Mouse (Mus musculus) forebrain, embryonic 11.5 days (tissue): ENCODE measurements at regions not wholly inside any gene's neighbourhood (a gene's known extent, or its start where the extent isn't known, plus 50 kb on each side); places are given as distances from the start of the nearest gene placed in this dataset.
A peak's percentile ranks its signal among the peaks of the same experiment; 100 is the strongest.

Experiments
- ATAC-seq: fragments of 200-750 bp; cut with Nextera tagmentation; replicated peaks from 2 replicates; pipeline ENCODE4 v1.8.0; 2017; ENCODE audit warnings: moderate TSS enrichment; ENCODE audit not compliant: low FRiP score
- DNase-seq: peaks from one replicate; pipeline ENCODE4 v3.0.0-alpha.2; 2017; ENCODE audit warnings: low spot score
- H3K27ac ChIP-seq: fragments of 300-500 bp; sonication (generic); 2 replicates; pipeline ENCODE4 v1.5.1; 2014; ENCODE audit warnings: low read depth, low read length
- H3K27me3 ChIP-seq: fragments of 300-500 bp; sonication (generic); 2 replicates; pipeline ENCODE4 v1.6.1; 2014; ENCODE audit warnings: mild to moderate bottlenecking, low read length, mixed read lengths; ENCODE audit not compliant: control insufficient read depth, insufficient read depth
- H3K36me3 ChIP-seq: fragments of 300-500 bp; sonication (generic); 2 replicates; pipeline ENCODE4 v1.6.1; 2014; ENCODE audit warnings: mild to moderate bottlenecking, low read length, moderate library complexity, mixed read lengths; ENCODE audit not compliant: control insufficient read depth, insufficient read depth
- H3K4me1 ChIP-seq: fragments of 300-500 bp; sonication (generic); replicated peaks from 2 replicates; pipeline ENCODE4 v1.6.1; 2014; ENCODE audit warnings: low read length, mixed read lengths; ENCODE audit not compliant: control insufficient read depth, insufficient read depth
- H3K4me2 ChIP-seq: fragments of 300-500 bp; sonication (generic); 2 replicates; pipeline ENCODE4 v1.6.1; 2014; ENCODE audit warnings: low read depth, mild to moderate bottlenecking, low read length, moderate library complexity, mixed read lengths; ENCODE audit not compliant: severe bottlenecking
- H3K4me3 ChIP-seq: fragments of 300-500 bp; sonication (generic); 2 replicates; pipeline ENCODE4 v1.5.1; 2014; ENCODE audit warnings: low read depth, low read length
- H3K9ac ChIP-seq: fragments of 300-500 bp; sonication (generic); 2 replicates; pipeline ENCODE4 v1.6.1; 2014; ENCODE audit warnings: low read length
- H3K9me3 ChIP-seq: fragments of 300-500 bp; sonication (generic); 2 replicates; pipeline ENCODE4 v1.6.1; 2016; ENCODE audit warnings: low read length, mixed read lengths; ENCODE audit not compliant: control insufficient read depth
- WGBS: fragments of 180-500 bp; shearing (Covaris S2); extraction: QIAGEN DNeasy Blood & Tissue Kit; methylation state at CpG from one replicate; pipeline ENCODE4 v1.1.7; 2014; 5-methylcytosine and 5-hydroxymethylcytosine counted together

DNA sequence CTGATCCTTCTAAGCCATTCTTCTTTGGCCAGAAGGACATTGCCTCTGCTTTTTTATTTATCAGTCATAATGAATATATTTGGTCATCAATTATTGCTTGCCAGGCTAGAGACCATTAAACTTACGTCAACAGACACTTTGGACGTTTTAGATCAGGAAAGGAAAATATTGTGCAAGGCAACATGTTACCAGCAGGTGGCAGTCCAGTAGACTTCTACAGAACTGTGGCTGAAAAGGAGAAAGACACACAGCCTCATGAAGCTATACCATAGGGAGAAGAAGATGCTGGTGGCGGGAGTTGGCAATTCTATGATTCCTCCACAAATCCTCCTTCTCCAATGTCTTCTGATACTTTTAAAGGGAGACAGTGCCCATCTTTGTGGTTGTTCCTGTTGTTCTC is 471.7 kb downstream of the Kcnj2 start:
- Histone ChIP-seq H3K36me3 (no peaks in the 10 kb centered on the region), H3K27ac (no peak overlapping the region)
- 42% methylated on average over 3 of the region's 3 CpGs for WGBS

DNA sequence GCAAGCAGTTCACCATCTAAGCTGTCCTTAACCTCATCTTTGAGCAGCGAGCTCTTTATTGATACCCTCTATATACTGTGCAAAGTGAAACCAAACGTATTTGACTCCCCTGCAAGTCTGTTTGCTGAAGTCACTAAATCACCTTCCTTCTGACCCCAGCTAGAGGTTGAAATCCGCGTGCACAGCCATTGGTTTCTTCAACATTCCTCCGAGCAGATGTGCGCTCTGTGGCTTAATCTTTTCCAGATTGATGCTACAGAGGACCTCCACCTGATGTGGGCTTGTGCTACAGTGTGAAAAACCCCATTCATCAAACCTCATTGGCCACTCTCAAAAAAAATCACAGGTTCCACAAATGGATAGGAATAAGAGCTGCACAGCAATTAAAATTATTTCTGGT is 474.0 kb downstream of the Kcnj2 start:
- no peak overlapping the region for H3K27ac ChIP-seq
- whole genome bisulfite sequencing, result 79% methylated on average over 6 of the region's 6 CpGs
- no peaks in the 10 kb centered on the region for H3K27me3 ChIP-seq
- no peak overlapping the region for H3K4me3 ChIP-seq
- H3K9me3 ChIP-seq, result no peaks in the 10 kb centered on the region
- H3K4me2 ChIP-seq, result no peak overlapping the region
- ATAC-seq (no peak), DNase-seq (no peak)
- no peaks in the 10 kb centered on the region for H3K36me3 ChIP-seq
- H3K4me1 ChIP-seq, result no peaks in the 10 kb centered on the region
- H3K9ac ChIP-seq, result no peak overlapping the region

More for the DNA sequence above, 471.7 kb downstream of the Kcnj2 start:
- H3K9ac ChIP-seq, result no peak overlapping the region
- ATAC-seq (no peak), DNase-seq (peak; percentile 68)
- no peaks in the 10 kb centered on the region for H3K27me3 ChIP-seq
- no peak overlapping the region for H3K4me2 ChIP-seq
- H3K4me3 ChIP-seq, result no peak overlapping the region
- no peaks in the 10 kb centered on the region for H3K4me1 ChIP-seq
- no peaks in the 10 kb centered on the region for H3K9me3 ChIP-seq

DNA sequence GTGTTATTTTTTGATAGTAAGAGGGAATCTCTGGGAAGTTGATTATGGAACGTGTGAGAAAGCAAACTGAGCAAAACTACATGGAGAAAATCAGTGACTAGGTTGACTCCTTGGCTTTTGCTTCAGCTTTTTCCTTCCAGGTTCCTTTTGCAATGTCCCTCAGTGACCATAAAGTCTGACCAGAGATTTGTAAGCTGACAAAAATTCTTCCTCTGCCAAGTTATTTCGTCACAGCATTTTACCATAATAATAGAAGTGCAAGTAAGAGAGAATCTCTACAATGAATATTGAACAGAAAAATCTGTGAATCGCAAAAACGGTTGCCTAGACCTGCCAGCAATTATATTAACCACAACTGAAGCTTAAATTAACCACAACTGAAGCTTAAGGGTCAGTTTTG is 479.3 kb downstream of the Kcnj2 start:
- DNase-seq (no peak), ATAC-seq (no peak)
- no peaks in the 10 kb centered on the region for H3K36me3 ChIP-seq
- no peaks in the 10 kb centered on the region for H3K27me3 ChIP-seq
- 83% methylated on average over 4 of the region's 4 CpGs for WGBS
- H3K4me1 ChIP-seq, result no peaks in the 10 kb centered on the region
- H3K4me2 ChIP-seq, result no peak overlapping the region
- H3K9me3 ChIP-seq, result no peaks in the 10 kb centered on the region
- no peak overlapping the region for H3K9ac ChIP-seq
- H3K4me3 ChIP-seq, result no peak overlapping the region
- no peak overlapping the region for H3K27ac ChIP-seq

DNA sequence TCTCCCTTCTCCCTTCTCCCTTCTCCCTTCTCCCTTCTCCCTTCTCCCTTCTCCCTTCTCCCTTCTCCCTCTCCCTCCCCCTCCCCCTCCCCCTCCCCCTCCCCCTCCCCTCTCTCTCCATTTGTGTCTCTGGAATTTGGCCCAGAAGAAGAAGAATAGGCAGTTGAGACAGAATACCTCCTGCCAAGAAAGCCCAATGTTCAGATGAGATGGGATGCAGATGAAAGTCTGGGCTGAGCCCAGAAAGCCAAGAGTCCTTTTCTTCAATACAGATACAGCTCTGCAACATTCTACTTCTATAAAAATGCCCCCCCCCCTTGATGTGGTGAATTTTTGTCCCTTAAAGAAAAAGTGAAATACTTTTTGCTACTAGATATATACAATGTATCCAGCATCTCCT is 489.2 kb downstream of the Kcnj2 start:
- H3K9ac ChIP-seq, result no peak overlapping the region
- no peaks in the 10 kb centered on the region for H3K4me1 ChIP-seq
- H3K27ac ChIP-seq, result no peak overlapping the region
- no peak overlapping the region for H3K4me2 ChIP-seq
- DNase-seq (no peak), ATAC-seq (no peak)
- no peaks in the 10 kb centered on the region for H3K36me3 ChIP-seq
- H3K4me3 ChIP-seq, result no peak overlapping the region
- no peaks in the 10 kb centered on the region for H3K27me3 ChIP-seq
- no peaks in the 10 kb centered on the region for H3K9me3 ChIP-seq

DNA sequence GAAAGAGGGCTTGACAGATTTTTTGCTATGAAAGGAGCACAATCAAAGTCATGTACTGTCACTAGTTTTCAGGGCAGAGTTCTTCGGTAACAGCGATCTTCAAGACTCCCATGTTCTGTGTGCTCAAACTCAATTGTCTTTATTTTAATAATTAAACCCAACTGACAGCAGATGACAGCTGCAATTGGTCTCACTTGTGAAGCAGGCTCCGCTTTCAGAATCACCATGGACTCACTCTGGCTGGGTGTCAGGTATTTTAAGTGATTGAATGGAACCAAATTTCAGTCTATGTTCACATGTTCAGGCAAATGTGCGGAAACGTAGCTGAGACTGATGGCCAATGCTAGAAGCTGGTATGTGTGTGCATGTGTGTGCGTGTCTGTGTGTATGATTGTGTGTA is 489.7 kb downstream of the Kcnj2 start:
- Histone ChIP-seq H3K9ac (no peak overlapping the region), H3K27me3 (no peaks in the 10 kb centered on the region), H3K4me2 (no peak overlapping the region), H3K4me1 (no peaks in the 10 kb centered on the region), H3K4me3 (no peak overlapping the region), H3K9me3 (no peaks in the 10 kb centered on the region), H3K36me3 (no peaks in the 10 kb centered on the region), H3K27ac (no peak overlapping the region)
- 87% methylated on average over 6 of the region's 6 CpGs for WGBS
- DNase-seq (no peak), ATAC-seq (no peak)

DNA sequence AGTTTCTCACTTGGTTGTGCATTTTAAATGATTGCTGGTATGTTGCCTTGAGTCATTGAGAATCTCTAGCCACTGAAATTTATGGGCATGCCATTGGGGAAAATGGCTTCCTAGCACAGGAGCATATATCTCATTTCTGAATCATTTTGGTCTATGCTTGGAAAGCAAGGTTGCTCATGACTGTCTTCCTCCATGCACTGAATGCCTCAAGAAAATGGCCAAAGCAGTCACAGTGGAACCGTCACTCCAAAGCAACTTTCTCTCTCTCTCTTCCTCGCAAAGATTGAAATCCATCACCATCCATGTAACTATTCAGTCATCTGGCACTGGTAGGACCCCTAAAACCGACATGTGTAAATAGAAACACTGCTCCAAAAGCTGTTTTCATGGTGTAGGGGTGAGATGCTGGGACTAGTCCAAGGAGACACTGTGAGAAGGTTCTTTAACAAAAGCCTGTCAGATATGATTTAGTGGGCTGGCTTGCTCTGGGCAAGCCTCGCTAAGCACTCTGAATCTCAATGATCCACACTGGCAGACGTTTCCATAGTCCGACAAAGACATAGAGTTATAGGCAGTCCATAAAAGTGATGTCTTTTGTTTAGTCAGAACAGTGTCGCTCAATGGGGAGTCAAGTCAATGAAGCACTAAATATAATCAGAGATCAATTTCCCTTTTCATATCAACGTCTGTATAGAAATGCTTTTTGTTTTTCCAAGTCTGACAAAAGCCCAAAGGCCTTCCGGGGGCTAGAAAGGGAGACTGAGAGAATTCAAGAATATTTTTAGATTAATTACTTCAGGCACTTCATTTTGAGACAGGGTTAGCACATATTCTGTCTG is 492.6 kb downstream of the Kcnj2 start:
- H3K27ac ChIP-seq, result no peak overlapping the region
- ATAC-seq, result no peak
- H3K9ac ChIP-seq, result no peak overlapping the region
- 58% methylated on average over 9 of the region's 9 CpGs for WGBS
- no peaks in the 10 kb centered on the region for H3K27me3 ChIP-seq
- no peak overlapping the region for H3K4me3 ChIP-seq
- H3K4me2 ChIP-seq, result no peak overlapping the region
- H3K4me1 ChIP-seq, result no peaks in the 10 kb centered on the region
- no peak for DNase-seq
- H3K9me3 ChIP-seq, result no peaks in the 10 kb centered on the region
- H3K36me3 ChIP-seq, result no peaks in the 10 kb centered on the region

DNA sequence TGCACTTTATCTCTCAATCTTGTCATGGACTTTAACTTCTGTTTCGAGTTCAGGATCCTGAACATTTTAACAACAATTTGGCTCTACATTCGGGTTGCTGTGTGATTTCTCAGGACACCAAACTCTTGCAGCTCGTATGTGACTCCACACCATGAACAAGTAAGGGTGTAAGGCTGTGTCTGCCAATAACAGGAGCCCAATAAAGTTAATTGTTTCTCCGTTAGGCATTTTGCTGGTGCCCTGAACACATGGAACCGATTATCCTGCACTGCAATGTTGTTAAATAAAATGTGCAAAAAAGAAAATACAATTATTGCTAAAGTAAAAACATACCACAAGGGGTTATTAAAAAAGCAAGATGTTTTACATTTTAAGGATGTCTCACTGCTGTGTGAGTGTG is 497.2 kb downstream of the Kcnj2 start:
- no peaks in the 10 kb centered on the region for H3K4me1 ChIP-seq
- no peak overlapping the region for H3K9ac ChIP-seq
- no peak overlapping the region for H3K27ac ChIP-seq
- H3K4me3 ChIP-seq, result no peak overlapping the region
- H3K9me3 ChIP-seq, result no peaks in the 10 kb centered on the region
- no peaks in the 10 kb centered on the region for H3K27me3 ChIP-seq
- no peak for ATAC-seq
- no peak for DNase-seq
- WGBS, result 78% methylated on average over 5 of the region's 5 CpGs
- no peak overlapping the region for H3K4me2 ChIP-seq
- no peaks in the 10 kb centered on the region for H3K36me3 ChIP-seq

DNA sequence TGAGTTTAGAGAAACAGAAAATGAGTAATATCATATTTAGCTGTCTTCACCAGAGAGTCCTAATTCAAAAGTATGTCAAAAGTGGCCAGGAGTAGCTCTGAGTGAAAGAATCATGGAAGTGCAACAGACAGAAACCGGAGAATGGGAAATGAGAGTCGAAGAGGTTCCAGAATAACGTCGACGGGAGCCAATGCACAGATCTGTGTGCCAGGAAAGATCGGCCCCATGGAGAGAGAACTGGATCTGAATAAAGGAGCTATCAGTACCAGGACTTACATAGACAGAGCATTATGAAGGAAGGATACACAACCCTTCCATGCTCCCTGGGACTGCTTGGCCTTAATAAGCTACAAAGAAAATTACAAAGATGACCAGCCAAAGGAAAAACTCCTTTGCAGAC is 502.1 kb downstream of the Kcnj2 start:
- H3K4me1 ChIP-seq, result no peaks in the 10 kb centered on the region
- no peak overlapping the region for H3K4me3 ChIP-seq
- H3K9ac ChIP-seq, result no peak overlapping the region
- H3K36me3 ChIP-seq, result no peaks in the 10 kb centered on the region
- no peak for ATAC-seq
- no peak overlapping the region for H3K27ac ChIP-seq
- DNase-seq, result no peak
- 94% methylated on average over 6 of the region's 6 CpGs for WGBS
- H3K9me3 ChIP-seq, result no peaks in the 10 kb centered on the region
- no peak overlapping the region for H3K4me2 ChIP-seq
- H3K27me3 ChIP-seq, result no peaks in the 10 kb centered on the region

DNA sequence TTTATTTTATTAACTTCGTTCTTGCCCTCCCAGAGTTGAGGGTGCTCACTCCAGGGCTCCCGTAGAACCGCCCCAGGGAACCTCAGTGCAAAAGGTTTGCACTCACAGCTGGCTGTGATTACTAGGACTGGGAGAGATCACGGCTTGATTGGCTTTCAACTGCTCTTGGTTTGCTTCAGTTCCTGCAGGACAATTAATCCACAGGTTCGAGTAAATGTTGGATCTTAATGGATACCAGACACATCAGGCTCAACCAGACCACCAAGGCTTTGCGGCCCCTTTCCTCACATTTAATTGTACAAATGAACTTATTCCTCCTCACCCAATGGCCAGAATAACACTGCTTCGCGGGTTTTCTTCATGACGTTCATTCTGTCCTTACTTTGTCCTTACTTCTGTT is 502.9 kb downstream of the Kcnj2 start:
- no peak for DNase-seq
- H3K36me3 ChIP-seq, result no peaks in the 10 kb centered on the region
- no peak for ATAC-seq
- no peaks in the 10 kb centered on the region for H3K9me3 ChIP-seq
- WGBS, result 72% methylated on average over 9 of the region's 9 CpGs
- H3K27ac ChIP-seq, result no peak overlapping the region
- no peak overlapping the region for H3K4me3 ChIP-seq
- H3K4me1 ChIP-seq, result no peaks in the 10 kb centered on the region
- no peaks in the 10 kb centered on the region for H3K27me3 ChIP-seq
- H3K4me2 ChIP-seq, result no peak overlapping the region
- H3K9ac ChIP-seq, result no peak overlapping the region
